Mouse (Mus musculus) CH12.LX (cell line): ENCODE measurements around the gene Ahrr. TPM values are rescaled to one million over a fixed set of nuclear protein-coding genes. Genes with fewer than 3 reads are reported as not detected.

Source experiments
- DNase-seq: peaks from one replicate; pipeline ENCODE4 v3.0.0-alpha.2; 2013; ENCODE audit errors: extremely low read depth
- H3K27ac ChIP-seq: 2 replicates; pipeline ENCODE4 v1.5.1; 2012; ENCODE audit warnings: low read depth, mild to moderate bottlenecking, control low read depth, moderate library complexity; ENCODE audit not compliant: insufficient read depth
- H3K27me3 ChIP-seq: replicated peaks from 2 replicates; pipeline ENCODE3; 2012; ENCODE audit warnings: inconsistent platforms
- H3K36me3 ChIP-seq, 2 experiments: replicated peaks in 1 of 2; 2 replicates each; pipeline versions ENCODE3 to v1.6.1; 2012; ENCODE audit warnings: inconsistent platforms in 1 of 2, low read length in 1 of 2, mild to moderate bottlenecking in 1 of 2, mixed read lengths in 1 of 2, moderate library complexity in 1 of 2; ENCODE audit not compliant: control insufficient read depth in 1 of 2, insufficient read depth in 1 of 2
- H3K4me1 ChIP-seq, 2 experiments: 2 replicates each; pipeline ENCODE4 v1.6.1; 2012; ENCODE audit warnings: inconsistent platforms in 1 of 2, moderate library complexity in 1 of 2; ENCODE audit not compliant: insufficient read depth in 2 of 2, control insufficient read depth in 1 of 2
- H3K4me2 ChIP-seq: 2 replicates; pipeline ENCODE4 v1.6.1; 2012; ENCODE audit warnings: low read depth, mild to moderate bottlenecking, control low read depth; ENCODE audit not compliant: poor library complexity, insufficient read depth, severe bottlenecking
- H3K4me3 ChIP-seq, 3 experiments: fragments of 150-350 bp in 1 of 3; sonication (generic) in 1 of 3; replicated peaks in 1 of 3; 2 replicates each; pipeline versions ENCODE3 to v1.5.1; 2011 to 2012; ENCODE audit warnings: low read depth in 2 of 3, low read length in 2 of 3, mild to moderate bottlenecking in 2 of 3, moderate library complexity in 2 of 3, control low read depth in 1 of 3, improper control_type of control experiment in 1 of 3, inconsistent platforms in 1 of 3, mixed read lengths in 1 of 3; ENCODE audit not compliant: poor library complexity in 1 of 3
- H3K79me2 ChIP-seq: replicated peaks from 2 replicates; pipeline ENCODE4 v1.6.1; 2012; ENCODE audit warnings: mild to moderate bottlenecking, moderate library complexity; ENCODE audit not compliant: control insufficient read depth, poor library complexity, insufficient read depth, severe bottlenecking; ENCODE audit errors: extremely low read depth
- H3K9ac ChIP-seq: 2 replicates; pipeline ENCODE4 v1.6.1; 2012; ENCODE audit warnings: low read depth, mild to moderate bottlenecking, control low read depth, moderate library complexity; ENCODE audit not compliant: insufficient read depth
- H3K9me3 ChIP-seq: replicated peaks from 2 replicates; pipeline ENCODE3; 2012; ENCODE audit warnings: low read length, inconsistent platforms, mixed read lengths
- CTCF ChIP-seq, 2 experiments: IDR thresholded peaks in 1 of 2; conservative IDR thresholded peaks in 1 of 2; 2 replicates each; pipeline ENCODE4 v1.5.1; 2011 to 2012; ENCODE audit warnings: low read depth in 2 of 2, low read length in 2 of 2, improper control_type of control experiment in 1 of 2, inconsistent platforms in 1 of 2, mild to moderate bottlenecking in 1 of 2, moderate library complexity in 1 of 2
- ELF1 ChIP-seq: IDR thresholded peaks from 2 replicates; pipeline ENCODE4 v1.6.1; 2014; ENCODE audit warnings: low read depth, mild to moderate bottlenecking, inconsistent platforms, low read length, improper control_type of control experiment
- IRF4 ChIP-seq: IDR thresholded peaks from 2 replicates; pipeline ENCODE4 v1.6.1; 2014; ENCODE audit warnings: low read depth, mild to moderate bottlenecking, inconsistent platforms, low read length, improper control_type of control experiment
- NELFE ChIP-seq: IDR thresholded peaks from 2 replicates; pipeline ENCODE4 v1.6.1; 2011; ENCODE audit warnings: low read depth, low read length, improper control_type of control experiment
- POLR2A ChIP-seq: IDR thresholded peaks from 2 replicates; pipeline ENCODE4 v1.6.1; 2011; ENCODE audit warnings: low read depth, mild to moderate bottlenecking, improper control_type of control experiment, low read length
- POLR2AphosphoS2 ChIP-seq: IDR thresholded peaks from 2 replicates; pipeline ENCODE4 v1.6.1; 2011; ENCODE audit warnings: low read depth, low read length, improper control_type of control experiment
- RAD21 ChIP-seq: IDR thresholded peaks from 2 replicates; pipeline ENCODE4 v1.6.1; 2011; ENCODE audit warnings: low read depth, mild to moderate bottlenecking, low read length, improper control_type of control experiment, moderate library complexity
- RCOR1 ChIP-seq: conservative IDR thresholded peaks from 2 replicates; pipeline ENCODE4 v1.6.1; 2012; ENCODE audit warnings: low read depth, mild to moderate bottlenecking, inconsistent platforms, low read length, improper control_type of control experiment
- SIN3A ChIP-seq: IDR thresholded peaks from 2 replicates; pipeline ENCODE4 v1.6.1; 2012; ENCODE audit warnings: low read length, improper control_type of control experiment, inconsistent platforms
- SMC3 ChIP-seq: IDR thresholded peaks from 2 replicates; pipeline ENCODE4 v1.6.1; 2011; ENCODE audit warnings: low read depth, low read length, improper control_type of control experiment
- TCF12 ChIP-seq: IDR thresholded peaks from 2 replicates; pipeline ENCODE4 v1.6.1; 2014; ENCODE audit warnings: low read depth, mild to moderate bottlenecking, inconsistent platforms, low read length, improper control_type of control experiment
- USF1 ChIP-seq: IDR thresholded peaks from 2 replicates; pipeline ENCODE4 v1.6.1; 2014; ENCODE audit warnings: low read depth, mild to moderate bottlenecking, inconsistent platforms, low read length, improper control_type of control experiment
- ZC3H11A ChIP-seq: IDR thresholded peaks from 2 replicates; pipeline ENCODE4 v1.6.1; 2012; ENCODE audit warnings: low read depth, mild to moderate bottlenecking, inconsistent platforms, low read length, improper control_type of control experiment
- dilution Hi-C: fragments of 300-500 bp; cut with MboI; formaldehyde crosslinking; loops from 2 replicates; pipeline ENCODE4 v1.14.3; 2020; ENCODE audit warnings: low sequenced_read_pairs; ENCODE audit not compliant: extremely low pct_unique_long_range_greater_than_20kb, extremely low pct_ligation_motif_present
- in situ Hi-C: fragments of 300-500 bp; cut with MboI; formaldehyde crosslinking; loops from 3 replicates; pipeline ENCODE4 v1.14.3; 2019; ENCODE audit warnings: low sequenced_read_pairs, low pct_ligation_motif_present, low pct_unique_long_range_greater_than_20kb, mixed read lengths
- polyA plus RNA-seq: library from polyadenylated mRNA; unstranded; fragments of >175 nt; gene quantifications from 2 replicates; pipeline ENCODE4 v1.2.1, GENCODE M21; 2012; ENCODE audit warnings: low read depth; ENCODE audit not compliant: insufficient read length
- total RNA-seq, 2 experiments: library from RNA; depleted of rRNA; stranded (reverse); fragments of 300-350 nt in 1 of 2; fragments of >200 nt in 1 of 2; gene quantifications; 2 replicates each; pipeline ENCODE4 v1.2.3; 2012 to 2014

The Ahrr gene
- total and polyA plus RNA-seq, 3 experiments: 0.90 to 1.0 (median 1.0) TPM

DNA sequence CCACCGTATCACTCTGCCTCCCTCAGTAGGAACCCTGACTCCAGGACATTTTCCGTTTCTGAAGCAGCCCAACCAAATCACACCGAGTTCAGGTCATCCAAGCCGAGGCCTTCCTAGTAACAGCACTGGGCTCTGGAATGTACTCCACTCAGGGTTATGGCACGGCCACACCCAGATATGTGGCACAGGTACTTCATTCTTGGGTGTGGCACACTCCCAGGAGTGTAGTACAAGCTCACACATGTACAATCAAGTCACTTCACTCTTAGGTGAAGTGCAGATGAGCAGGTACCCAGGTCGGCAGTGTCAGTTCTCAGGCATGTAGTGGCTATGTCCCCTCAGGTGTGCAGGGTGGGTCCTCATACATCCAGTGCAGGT, 9.5 kb upstream of the Ahrr start:
- DNase-seq: no peak
- no peaks in the 10 kb centered on the region for H3K27me3 ChIP-seq
- H3K9ac ChIP-seq: no peak overlapping the region
- H3K4me1 ChIP-seq: peaks cover 0 to 3% of the 10 kb centered on the region in 2 experiments; a peak in 1 of 4 replicates
- dilution Hi-C loops (no loop called here), in situ Hi-C loops (loop anchor here (5.0 to 10.0 kb wide), 2 partner anchors 109 to 347 kb away; no protein-coding TSS in a partner anchor)
- no peak overlapping the region for H3K27ac ChIP-seq
- no peaks in the 10 kb centered on the region for H3K9me3 ChIP-seq
- no peak overlapping the region for H3K4me2 ChIP-seq
- H3K4me3 ChIP-seq: no peak overlapping the region
- TF ChIP-seq CTCF (conservative IDR thresholded peaks at IDR 0.05 in 1 of 2, IDR thresholded peaks at IDR 0.05 in 1 of 2; ENCODE audit: low read depth in 2 of 2, low read length in 2 of 2) (no peak), POLR2AphosphoS2 (0 out of 2 replicates have a peak, but pooled peaks have one; percentile 58)
- TF ChIP-seq, all 38 proteins: peak for 1
- Histone ChIP-seq H3K36me3 (peaks cover 45 to 54% of the 10 kb centered on the region in 2 experiments), H3K79me2 (no peaks in the 10 kb centered on the region)

DNA sequence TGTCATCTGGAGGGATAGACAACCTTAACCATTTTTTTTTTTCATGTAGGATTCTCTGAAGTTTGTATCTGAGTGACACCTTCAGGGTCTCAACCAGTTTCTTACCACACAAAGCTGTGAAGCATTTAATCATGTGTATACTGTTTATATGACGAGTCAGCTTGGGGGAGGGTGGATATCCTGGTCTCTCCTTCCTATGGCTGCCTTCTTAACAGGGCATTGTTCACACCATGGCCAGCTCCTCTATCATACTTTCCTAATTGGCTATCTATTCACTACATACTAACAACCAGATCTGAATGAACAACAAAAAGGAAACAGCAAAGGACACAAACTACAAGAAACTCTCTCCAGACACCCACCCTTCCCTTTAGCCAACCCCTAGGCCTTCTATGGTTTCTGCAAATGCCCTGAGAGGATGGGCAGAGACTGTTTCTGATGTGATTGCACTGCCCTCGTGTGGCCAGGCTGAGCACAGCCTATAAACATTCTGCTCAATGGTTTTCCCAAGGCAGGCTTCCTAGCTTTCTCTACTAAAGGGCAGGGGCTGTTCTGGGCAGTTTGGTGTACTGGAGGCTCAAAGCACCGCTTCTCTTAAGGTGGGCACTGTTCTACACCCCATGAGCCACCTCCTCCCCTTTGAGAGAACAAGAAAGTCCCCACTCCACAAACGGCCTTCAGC, 8.9 kb upstream of the Ahrr start:
- no peak overlapping the region for H3K4me2 ChIP-seq
- H3K36me3 ChIP-seq: peaks cover 40 to 49% of the 10 kb centered on the region in 2 experiments
- no peak overlapping the region for H3K4me3 ChIP-seq
- no peaks in the 10 kb centered on the region for H3K79me2 ChIP-seq
- dilution Hi-C loops: no loop called here
- in situ Hi-C loops: loop anchor here (5.0 to 10.0 kb wide), 2 partner anchors 109 to 346 kb away; no protein-coding TSS in a partner anchor
- no peak overlapping the region for H3K27ac ChIP-seq
- TF ChIP-seq SIN3A (peak; percentile 23; the same call in 1 of the 2 replicates), USF1 (no peak), SMC3 (peak; percentile 86), TCF12 (0 out of 2 replicates have a peak, but pooled peaks have one; percentile 28), RCOR1 (no peak), POLR2A (no peak), CTCF (conservative IDR thresholded peaks at IDR 0.05 in 1 of 2, IDR thresholded peaks at IDR 0.05 in 1 of 2; ENCODE audit: low read depth in 2 of 2, low read length in 2 of 2) (peak; percentile 58 to 91), RAD21 (peak; percentile 84), NELFE (0 out of 2 replicates have a peak, but pooled peaks have one; percentile 30), ELF1 (0 out of 2 replicates have a peak, but pooled peaks have one; percentile 9), ZC3H11A (peak; percentile 53; the same call in 1 of the 2 replicates), IRF4 (no peak)
- TF ChIP-seq, all 38 proteins: peak for 8
- DNase-seq: peak; percentile 62
- Histone ChIP-seq H3K4me1 (peaks cover 0 to 3% of the 10 kb centered on the region in 2 experiments; a peak in 1 of 4 replicates), H3K9ac (no peak overlapping the region), H3K27me3 (no peaks in the 10 kb centered on the region), H3K9me3 (no peaks in the 10 kb centered on the region)
